Mouse (Mus musculus) gastrocnemius, postnatal 4 days (tissue): ENCODE data around the gene Gabarap. TPM values are rescaled to one million over a fixed set of nuclear protein-coding genes. Genes with fewer than 3 reads are reported as not detected.
"Not testable (repeated sequence)": the region's sequence is repeated elsewhere in the genome, so short reads cannot be mapped to it uniquely, and the experiment has no call there.

Experiments used
- DNase-seq, 2 experiments: peaks; one replicate each; pipeline ENCODE4 v3.0.0; 2021 to 2022; ENCODE audit warnings: low spot score in 2 of 2, mixed read lengths in 2 of 2
- total RNA-seq, 2 experiments: library from RNA; stranded (reverse); gene quantifications; 2 replicates each; pipeline ENCODE4 v1.2.3; 2021

The Gabarap gene
- total RNA-seq, 2 experiments from 2014 or later: 234 to 246 TPM

DNA sequence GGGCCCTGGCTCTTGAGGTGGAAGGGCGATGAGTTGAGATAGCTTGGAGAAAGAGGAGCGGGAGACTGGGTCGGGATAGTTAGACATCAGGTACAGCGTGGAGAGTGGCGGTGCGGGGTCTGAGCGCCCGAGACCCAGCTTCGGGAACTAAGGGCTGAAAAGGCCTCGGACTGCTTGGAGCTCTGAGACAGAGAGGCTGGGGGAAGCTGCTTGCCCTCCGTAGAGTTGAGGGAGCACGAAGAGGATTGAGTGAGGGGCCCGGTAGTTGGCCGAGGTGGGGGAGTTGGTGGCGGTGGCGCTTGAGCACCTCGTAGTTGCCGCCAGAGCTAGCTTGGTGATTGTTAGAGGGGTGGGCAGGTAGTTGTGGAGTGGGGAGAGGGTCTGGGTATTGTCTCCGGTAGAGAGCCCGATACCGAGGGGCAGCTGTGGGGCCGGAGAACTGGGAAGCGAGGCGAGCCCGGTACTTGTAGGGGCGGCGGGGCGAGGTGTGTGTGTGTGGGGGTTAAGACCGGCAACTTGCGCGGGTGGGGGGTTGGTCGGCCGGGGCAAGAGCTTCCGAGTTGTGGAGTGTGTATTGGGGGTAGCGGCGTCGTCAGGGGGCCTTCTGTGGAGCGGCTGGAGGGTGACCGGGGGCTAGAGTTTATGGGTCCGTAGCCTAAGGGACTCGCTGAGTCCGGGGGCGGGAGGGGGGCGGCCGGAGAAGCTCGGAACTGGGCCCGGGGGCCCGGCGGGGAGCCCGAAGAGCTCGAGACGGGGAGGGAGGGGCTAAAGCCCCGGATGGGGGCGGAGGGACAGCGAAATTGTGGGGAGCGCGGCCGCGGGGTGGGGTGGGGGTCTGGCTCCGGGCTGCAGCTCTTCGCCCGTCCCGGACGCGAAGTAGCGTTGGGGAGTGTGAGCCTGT lies 5.5 kb downstream of the Gabarap start:
- DNase-seq: peak in 1 of 2 experiments; percentile 76

GRCm38 (mm10) chr11:69997070-69997509 lies 6.1 kb downstream of the Gabarap start:
- DNase-seq: peak; percentile 88 to 90

DNA sequence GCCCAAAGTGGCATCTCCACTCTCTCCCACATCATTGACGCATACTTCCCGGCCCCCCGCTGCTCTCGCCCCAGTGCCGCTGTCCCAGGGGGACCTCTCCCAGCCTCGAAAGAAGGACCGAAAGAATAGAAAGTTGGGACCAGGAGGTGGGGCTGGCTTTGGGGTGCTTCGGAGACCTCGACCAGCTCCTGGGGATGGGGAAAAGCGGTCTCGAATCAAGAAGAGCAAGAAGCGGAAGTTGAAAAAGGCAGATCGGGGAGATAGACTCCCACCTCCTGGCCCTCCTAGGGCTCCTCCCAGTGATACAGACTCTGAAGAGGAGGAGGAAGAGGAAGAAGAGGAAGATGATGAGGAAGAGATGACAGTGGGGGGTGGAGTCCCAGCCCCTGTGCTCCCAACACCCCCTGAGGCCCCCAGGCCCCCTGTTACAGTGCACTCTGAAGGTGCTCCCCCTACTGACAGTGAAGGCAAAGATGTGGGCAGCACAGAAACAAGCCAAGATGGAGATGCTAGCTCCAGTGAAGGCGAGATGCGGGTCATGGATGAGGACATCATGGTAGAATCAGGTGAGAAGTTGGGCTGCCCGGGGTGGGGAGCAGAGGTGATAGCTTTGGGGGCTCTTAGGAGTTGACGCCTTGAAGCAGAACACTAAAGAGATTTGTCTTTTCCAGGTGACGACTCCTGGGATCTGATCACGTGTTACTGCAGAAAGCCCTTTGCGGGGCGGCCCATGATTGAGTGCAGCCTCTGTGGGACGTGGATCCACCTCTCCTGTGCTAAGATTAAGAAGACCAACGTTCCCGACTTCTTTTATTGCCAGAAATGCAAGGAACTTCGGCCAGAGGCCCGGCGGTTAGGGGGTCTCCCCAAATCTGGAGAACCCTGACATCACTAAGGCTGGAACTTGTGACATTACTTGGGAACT lies 7.9 kb downstream of the Gabarap start:
- no peak for DNase-seq

DNA sequence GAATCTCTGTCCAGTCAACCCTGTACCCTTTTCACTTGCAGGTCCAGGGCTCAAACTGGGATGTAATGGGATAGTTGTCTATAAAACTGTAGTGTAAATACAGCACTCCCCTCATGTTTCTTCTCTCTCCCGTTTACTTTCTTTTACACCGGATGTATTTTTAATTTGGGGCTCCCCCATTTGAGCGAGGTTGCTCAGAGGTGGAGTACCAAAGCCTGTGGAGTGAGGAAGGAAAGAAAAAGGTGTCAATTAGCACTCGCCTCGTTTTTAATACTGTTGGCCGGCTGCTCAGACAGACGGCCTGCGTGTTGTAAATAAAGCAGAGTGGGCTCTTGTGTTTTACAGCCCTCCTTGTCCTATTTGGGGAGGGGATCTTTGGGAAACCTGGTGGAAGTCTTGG lies 8.7 kb downstream of the Gabarap start:
- DNase-seq: no peak

- DNase-seq: peak; percentile 83 to 92
Measured at GRCm38 (mm10) chr11:70000396-70000898, 9.5 kb downstream of the Gabarap start, which contains the start of gene Dvl2. Gene Dvl2, plus strand, starts transcription at chr11:70000595.

DNA sequence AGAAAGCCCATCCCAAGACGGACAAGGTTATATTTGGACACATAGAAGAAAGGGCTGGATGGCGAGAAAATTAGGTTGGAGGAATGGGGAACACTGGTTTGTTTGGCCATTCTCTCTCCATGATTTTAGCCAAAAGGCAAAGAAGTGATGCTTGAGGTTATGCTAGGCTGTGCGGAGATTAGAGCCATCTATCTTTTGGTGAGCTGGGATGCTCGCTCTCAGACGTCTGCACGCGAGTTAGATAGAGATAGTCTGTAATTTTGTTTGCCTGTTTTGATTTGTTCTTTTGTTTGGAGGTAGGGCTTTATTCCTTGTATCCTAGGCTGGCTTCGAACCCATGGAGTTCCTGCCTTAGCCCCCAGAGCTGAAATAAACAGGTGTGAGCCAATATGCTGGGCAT lies 10.2 kb downstream of the Gabarap start:
- no peak for DNase-seq

- DNase-seq: no peak
Measured at GRCm38 (mm10) chr11:70001865-70002264, 10.9 kb downstream of the Gabarap start.

DNA sequence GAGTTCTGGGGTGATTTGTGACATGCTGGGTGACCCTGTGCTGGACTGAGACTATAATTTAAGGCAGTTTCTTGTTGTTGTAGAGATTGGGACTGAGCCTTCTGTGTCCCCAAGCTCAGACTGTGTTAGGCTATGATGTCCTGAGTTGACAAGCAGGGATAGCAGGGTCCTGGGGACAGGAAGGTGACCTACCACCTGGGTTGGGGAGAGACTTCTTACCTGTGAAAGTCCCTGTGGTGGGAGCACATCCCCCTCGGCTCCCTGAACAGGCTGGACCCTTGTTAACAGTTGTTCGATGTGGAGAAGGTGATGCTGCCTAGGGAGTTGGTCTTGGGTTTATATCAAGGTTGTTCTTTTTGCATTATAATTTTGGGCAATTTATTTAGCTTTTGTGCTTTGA lies 11.5 kb downstream of the Gabarap start:
- no peak for DNase-seq

- no peak for DNase-seq
Measured at GRCm38 (mm10) chr11:70005521-70005920, 14.6 kb downstream of the Gabarap start.

- no peak for DNase-seq
Measured at GRCm38 (mm10) chr11:70010033-70010432, 19.1 kb downstream of the Gabarap start.

GRCm38 (mm10) chr11:70010548-70010947 lies 19.6 kb downstream of the Gabarap start:
- DNase-seq: no peak

- no peak for DNase-seq
Measured at GRCm38 (mm10) chr11:70010961-70011360, 20.0 kb downstream of the Gabarap start.

GRCm38 (mm10) chr11:70012931-70013330 lies 22.0 kb downstream of the Gabarap start:
- no peak for DNase-seq

DNA sequence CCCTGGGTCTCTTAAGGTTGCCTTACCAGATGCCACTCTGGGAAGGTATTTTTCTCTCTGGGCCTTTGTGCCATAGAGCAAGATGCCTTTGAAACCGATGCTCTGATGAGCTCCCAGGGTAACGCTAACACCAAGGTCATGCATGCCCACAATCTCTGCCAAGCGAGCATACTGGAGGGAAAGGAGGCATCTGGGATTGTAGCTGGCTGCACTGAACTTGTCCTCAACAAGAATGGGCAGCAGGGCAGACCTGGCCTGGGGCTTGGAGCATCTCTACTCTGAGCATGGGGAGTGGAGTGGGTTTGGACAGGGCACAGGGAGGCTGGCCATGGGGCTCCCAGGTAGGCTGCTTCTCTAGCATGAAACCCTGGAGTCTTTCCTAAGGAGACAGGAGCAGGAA lies 22.5 kb downstream of the Gabarap start:
- no peak for DNase-seq

DNA sequence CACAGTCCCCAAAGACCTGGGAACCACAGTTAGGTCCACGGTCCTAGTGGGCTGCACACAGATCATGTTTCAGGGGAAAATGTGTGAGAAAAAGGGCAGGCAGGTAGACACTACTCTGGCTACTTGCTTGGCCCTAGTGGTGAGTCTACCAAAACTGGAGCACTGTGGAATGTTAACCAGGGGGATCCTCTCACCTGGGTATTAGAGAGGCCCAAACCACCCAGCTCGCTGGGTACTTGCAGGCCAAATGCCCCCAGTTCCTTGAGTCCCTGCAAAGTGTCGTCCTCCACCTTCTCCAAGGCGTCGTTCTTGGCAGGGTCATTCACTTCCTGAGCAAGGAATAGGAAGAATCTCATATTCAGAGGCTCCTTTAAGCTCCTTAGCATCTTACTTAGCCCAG lies 23.1 kb downstream of the Gabarap start:
- DNase-seq: no peak

DNA sequence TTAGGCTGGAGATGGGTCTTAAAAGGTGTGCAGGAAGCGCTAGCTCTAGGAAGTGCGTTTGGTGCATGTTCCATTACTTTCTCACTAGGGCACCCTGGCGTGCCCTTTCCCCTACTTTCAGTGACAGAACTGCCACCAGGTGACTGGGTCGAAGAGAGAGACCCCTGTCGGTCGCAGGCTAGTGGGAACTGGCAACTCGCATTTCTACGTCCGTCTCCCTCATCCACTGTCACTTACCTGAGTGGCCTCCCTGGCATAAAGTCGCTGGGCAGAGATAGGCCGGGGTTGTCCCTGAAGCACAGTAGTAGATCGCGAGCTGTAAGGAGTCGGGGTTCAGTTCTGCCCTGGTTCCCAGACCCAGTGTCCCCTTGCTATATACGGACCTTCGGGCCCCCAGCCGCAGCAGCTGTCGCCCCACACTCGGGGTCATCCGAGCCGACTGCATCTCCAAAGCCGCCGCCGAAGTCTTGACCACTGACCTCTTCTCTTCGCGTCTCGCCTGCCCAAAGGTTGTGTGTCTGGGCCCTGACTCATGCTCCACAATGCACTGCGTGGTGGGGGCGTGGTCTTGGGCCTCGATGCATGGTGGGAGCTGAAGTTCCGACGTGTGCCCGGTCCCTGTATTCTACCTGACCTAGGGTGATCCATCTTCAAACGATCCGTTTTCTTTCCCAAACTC lies 24.1 kb downstream of the Gabarap start, which contains the start of gene Acadvl:
Acadvl (minus strand) TSS at position 532 of the 679 bp plus-strand sequence.
- peak; percentile 74 to 88 for DNase-seq

DNA sequence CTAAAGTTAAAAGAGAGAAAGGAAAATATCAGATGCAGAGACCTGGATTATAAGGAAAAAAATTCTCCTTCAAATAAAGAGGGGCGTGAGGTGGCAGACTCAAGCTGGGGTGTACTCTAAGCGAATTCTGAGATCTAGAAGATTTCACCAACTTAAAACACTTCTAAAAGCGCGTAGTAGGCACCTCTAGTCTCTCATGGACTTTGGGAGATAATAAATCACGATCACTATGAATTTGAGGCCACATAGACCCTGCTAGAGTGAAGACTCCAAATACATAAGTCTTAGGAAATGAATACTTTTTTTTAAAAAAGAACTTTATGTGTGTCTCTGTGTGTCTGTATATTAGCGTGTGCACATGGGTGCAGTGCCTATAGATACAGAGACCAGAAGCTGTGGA lies 24.7 kb downstream of the Gabarap start:
- DNase-seq: no peak

DNA sequence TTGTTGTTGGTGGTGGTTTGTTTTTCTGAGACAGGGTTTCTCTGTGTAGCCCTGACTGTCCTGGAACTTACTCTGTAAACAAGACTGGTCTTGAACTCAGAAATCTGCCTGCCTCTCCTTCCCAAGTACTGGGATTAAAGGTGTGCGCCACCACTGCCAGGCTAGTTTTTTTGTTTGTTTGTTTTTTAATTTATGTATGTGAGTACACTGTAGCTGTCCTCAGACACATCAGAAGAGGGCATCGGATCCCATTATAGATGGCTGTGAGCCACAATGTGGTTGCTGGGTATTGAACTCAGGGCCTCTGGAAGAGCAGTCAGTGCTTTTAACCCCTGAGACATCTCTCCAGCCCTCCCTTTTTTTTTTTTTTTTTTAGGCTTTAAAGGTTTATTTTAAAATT lies 25.2 kb downstream of the Gabarap start:
- not testable (repeated sequence) for DNase-seq

- DNase-seq: no peak
Measured at GRCm38 (mm10) chr11:70016669-70017068, 25.7 kb downstream of the Gabarap start, which contains the start of gene Dlg4. Gene Dlg4, plus strand, starts transcription at chr11:70016942.

- DNase-seq: no peak
Measured at GRCm38 (mm10) chr11:70017199-70017767, 26.3 kb downstream of the Gabarap start.
